Mouse (Mus musculus) ES-Bruce4 (cell line): ENCODE data around the gene Sapcd2. TPM values are rescaled to one million over a fixed set of nuclear protein-coding genes. Genes with fewer than 3 reads are reported as not detected.

Experiments
- H3K27ac ChIP-seq: 2 replicates; pipeline ENCODE4 v1.5.1; 2012; ENCODE audit warnings: low read length, inconsistent platforms; ENCODE audit not compliant: insufficient read depth
- H3K27me3 ChIP-seq: 2 replicates; pipeline ENCODE4 v1.6.1; 2012; ENCODE audit warnings: mild to moderate bottlenecking, low read length, inconsistent platforms; ENCODE audit not compliant: control insufficient read depth, poor library complexity, insufficient read depth, severe bottlenecking
- H3K36me3 ChIP-seq: 2 replicates; pipeline ENCODE4 v1.6.1; 2012; ENCODE audit warnings: inconsistent platforms, mild to moderate bottlenecking, low read length, moderate library complexity; ENCODE audit not compliant: control insufficient read depth, poor library complexity, insufficient read depth, severe bottlenecking
- H3K4me1 ChIP-seq: one replicate; pipeline ENCODE4 v1.8.1; 2011; ENCODE audit warnings: low read length; ENCODE audit not compliant: control insufficient read depth, insufficient read depth
- H3K4me3 ChIP-seq: 2 replicates; pipeline ENCODE4 v1.5.1; 2011; ENCODE audit warnings: low read depth, mild to moderate bottlenecking, low read length
- H3K9ac ChIP-seq: 2 replicates; pipeline ENCODE4 v1.6.1; 2012; ENCODE audit warnings: low read depth, mild to moderate bottlenecking, inconsistent platforms; ENCODE audit not compliant: poor library complexity, severe bottlenecking
- H3K9me3 ChIP-seq: replicated peaks from 2 replicates; pipeline ENCODE4 v1.6.1; 2012; ENCODE audit warnings: mild to moderate bottlenecking, low read length, inconsistent platforms; ENCODE audit not compliant: control insufficient read depth, poor library complexity, insufficient read depth, severe bottlenecking
- CTCF ChIP-seq: IDR thresholded peaks from one replicate; pipeline ENCODE4 v1.8.1; 2011; ENCODE audit warnings: low read depth, low read length
- EP300 ChIP-seq: IDR thresholded peaks from 2 replicates; pipeline ENCODE4 v1.6.1; 2011; ENCODE audit warnings: low read depth, low read length; ENCODE audit not compliant: insufficient read depth
- POLR2A ChIP-seq: IDR thresholded peaks from one replicate; pipeline ENCODE4 v1.8.1; 2011; ENCODE audit warnings: low read length; ENCODE audit not compliant: insufficient read depth
- polyA plus RNA-seq: library from polyadenylated mRNA; stranded (reverse); fragments of >200 nt; gene quantifications from 2 replicates; pipeline ENCODE4 v1.2.4, GENCODE M21; 2011; ENCODE audit warnings: low read depth; ENCODE audit not compliant: missing spikeins, insufficient read depth, insufficient read length

Gene Sapcd2
- 19.2 and 22.4 TPM in 2 replicates for polyA plus RNA-seq

GRCm38 (mm10) chr2:25371764-25372643 is at the start of gene Sapcd2:
Gene Sapcd2 (plus strand): TSS chr2:25372321.
- Histone ChIP-seq H3K27me3 (no peaks in the 10 kb centered on the region), H3K4me3 (peak within 1 kb of the TSS; percentile 94), H3K27ac (peak within 1 kb of the TSS; percentile 72), H3K36me3 (peaks cover 8% of the 10 kb centered on the region; the same call in 1 of the 2 replicates), H3K9ac (peak within 1 kb of the TSS; percentile 74), H3K4me1 (no peaks in the 10 kb centered on the region), H3K9me3 (no peaks in the 10 kb centered on the region)
- TF ChIP-seq CTCF (no peak), POLR2A (peak; percentile 87)

GRCm38 (mm10) chr2:25326036-25326435 is 46.1 kb upstream of the Sapcd2 start:
- Histone ChIP-seq H3K4me3 (no peak overlapping the region), H3K36me3 (no peaks in the 10 kb centered on the region), H3K27ac (no peak overlapping the region), H3K9me3 (no peaks in the 10 kb centered on the region), H3K27me3 (no peaks in the 10 kb centered on the region), H3K4me1 (no peaks in the 10 kb centered on the region), H3K9ac (no peak overlapping the region)
- TF ChIP-seq POLR2A, result no peak
- no peak for TF ChIP-seq CTCF
- no peak for TF ChIP-seq EP300

DNA sequence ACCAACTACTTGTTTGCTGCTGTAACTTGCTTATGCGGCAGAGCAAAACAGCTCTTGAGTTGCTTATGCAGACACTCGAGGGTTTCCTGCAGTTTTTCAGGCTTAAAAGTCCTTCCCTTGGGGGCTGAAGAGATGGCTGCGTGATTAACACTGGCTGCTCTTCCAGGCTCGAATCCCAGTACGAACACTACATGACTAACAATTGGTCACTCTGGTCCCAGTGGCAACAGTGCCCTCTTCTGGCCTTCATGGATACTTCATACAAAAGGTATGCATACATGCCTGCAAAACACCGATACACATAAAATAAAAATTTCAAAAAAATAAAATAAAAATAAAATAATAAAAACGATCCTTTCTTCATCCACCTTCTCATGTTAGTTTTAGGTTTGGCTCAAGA is 43.7 kb upstream of the Sapcd2 start:
- no peaks in the 10 kb centered on the region for H3K9me3 ChIP-seq
- H3K4me3 ChIP-seq, result no peak overlapping the region
- H3K9ac ChIP-seq, result no peak overlapping the region
- TF ChIP-seq EP300 (no peak), POLR2A (no peak), CTCF (peak; percentile 56)
- no peak overlapping the region for H3K27ac ChIP-seq
- no peaks in the 10 kb centered on the region for H3K4me1 ChIP-seq
- no peaks in the 10 kb centered on the region for H3K27me3 ChIP-seq
- no peaks in the 10 kb centered on the region for H3K36me3 ChIP-seq

- H3K9ac ChIP-seq, result peak overlapping the region; percentile 61
- no peaks in the 10 kb centered on the region for H3K27me3 ChIP-seq
- peaks cover 4% of the 10 kb centered on the region for H3K36me3 ChIP-seq
- TF ChIP-seq POLR2A (no peak), EP300 (no peak), CTCF (no peak)
- H3K9me3 ChIP-seq, result no peaks in the 10 kb centered on the region
- H3K4me3 ChIP-seq, result peak overlapping the region; percentile 88
- no peaks in the 10 kb centered on the region for H3K4me1 ChIP-seq
- H3K27ac ChIP-seq, result no peak overlapping the region
Observed at GRCm38 (mm10) chr2:25331470-25331869, 40.7 kb upstream of the Sapcd2 start.

DNA sequence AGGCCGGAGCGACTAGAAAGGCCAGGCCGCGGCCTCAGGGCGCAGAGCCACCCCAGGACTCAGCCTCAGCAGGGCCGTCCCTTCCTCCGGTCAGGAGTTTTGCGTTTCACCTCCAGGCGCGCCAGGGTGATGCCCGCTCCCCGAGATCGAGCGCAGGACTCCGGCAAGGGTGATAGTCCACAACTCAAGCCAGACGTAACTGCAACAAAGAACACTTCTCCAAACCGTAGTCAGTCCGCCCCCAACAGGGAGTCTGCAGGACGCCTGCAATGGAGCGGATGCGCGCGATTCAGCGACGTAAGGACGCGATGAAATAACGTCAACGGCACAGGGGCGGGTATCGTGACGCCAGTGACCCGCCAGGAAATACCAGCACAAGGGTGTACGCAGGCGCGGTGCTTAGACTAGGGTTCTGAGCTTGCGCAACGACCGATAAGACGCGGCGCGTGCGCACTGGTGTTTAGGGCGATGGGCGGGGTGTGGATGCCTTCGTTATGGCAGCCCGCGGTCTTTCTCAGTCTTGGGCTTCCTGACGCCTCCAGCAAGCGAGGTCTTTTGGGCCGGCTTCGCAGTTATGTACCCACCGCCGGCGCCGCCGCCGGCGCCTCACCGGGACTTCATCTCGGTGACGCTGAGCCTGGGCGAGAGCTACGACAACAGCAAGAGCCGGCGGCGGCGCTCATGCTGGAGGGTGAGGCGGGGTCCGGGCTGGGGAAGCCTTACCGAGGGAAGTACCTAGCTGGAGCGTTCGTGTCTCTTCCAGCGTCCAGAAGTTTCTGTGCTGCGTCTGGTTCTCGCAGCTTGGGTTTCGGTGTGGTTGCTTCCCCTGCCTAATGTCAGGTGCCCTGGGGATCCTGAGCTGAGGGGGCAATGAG is 39.6 kb upstream of the Sapcd2 start, which contains the start of gene Man1b1:
TSS of gene Man1b1 (plus strand) at position 53 of the 875 bp plus-strand sequence.
- Histone ChIP-seq H3K9me3 (no peaks in the 10 kb centered on the region), H3K4me3 (peak within 1 kb of the TSS; percentile 90), H3K27me3 (no peaks in the 10 kb centered on the region), H3K27ac (peak within 1 kb of the TSS; percentile 35; the same call in 1 of the 2 replicates), H3K4me1 (no peaks in the 10 kb centered on the region), H3K9ac (peak within 1 kb of the TSS; percentile 61), H3K36me3 (peaks cover 4% of the 10 kb centered on the region)
- TF ChIP-seq CTCF, result no peak
- TF ChIP-seq EP300, result peak; percentile 60; the same call in 1 of the 2 replicates
- TF ChIP-seq POLR2A, result peak; percentile 81
